Mouse (Mus musculus) adrenal gland, postnatal 10 days (tissue): ENCODE measurements around the gene 1700013F07Rik. TPM values are rescaled to one million over a fixed set of nuclear protein-coding genes. Genes with fewer than 3 reads are reported as not detected.
"Not testable (repeated sequence)": the region's sequence is repeated elsewhere in the genome, so short reads cannot be mapped to it uniquely, and the experiment has no call there.

Source experiments
- DNase-seq: peaks from one replicate; pipeline ENCODE4 v3.0.0; 2021; ENCODE audit warnings: mixed read lengths
- total RNA-seq, 2 experiments: library from RNA; stranded (reverse); gene quantifications; 2 replicates each; pipeline ENCODE4 v1.2.3; 2021

Gene 1700013F07Rik
- total RNA-seq, 2 experiments from 2014 or later, result 0.42 TPM; not detected in 1

DNA sequence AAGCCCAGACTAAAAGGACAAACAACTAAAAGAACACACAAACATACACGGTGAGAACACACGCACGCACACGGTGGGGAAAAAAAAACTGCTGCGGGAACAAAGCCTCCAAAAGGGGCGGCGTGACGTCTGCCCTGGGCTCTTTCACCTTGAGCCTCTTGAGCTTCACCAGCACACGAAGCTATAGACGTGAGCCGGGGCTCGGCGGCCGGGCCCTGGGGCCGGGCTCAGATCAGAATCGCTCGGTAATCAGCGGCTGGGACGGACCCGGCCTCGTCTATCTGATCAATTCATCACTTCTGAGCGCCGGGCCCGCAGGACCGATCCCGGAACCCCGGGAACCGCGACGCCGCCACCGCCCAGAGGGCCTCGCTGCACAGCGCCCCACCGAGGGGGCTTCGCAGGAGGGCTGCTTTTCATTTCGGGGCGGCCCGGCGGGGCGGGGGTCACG is 20.2 kb downstream of the 1700013F07Rik start:
- DNase-seq, result no peak

DNA sequence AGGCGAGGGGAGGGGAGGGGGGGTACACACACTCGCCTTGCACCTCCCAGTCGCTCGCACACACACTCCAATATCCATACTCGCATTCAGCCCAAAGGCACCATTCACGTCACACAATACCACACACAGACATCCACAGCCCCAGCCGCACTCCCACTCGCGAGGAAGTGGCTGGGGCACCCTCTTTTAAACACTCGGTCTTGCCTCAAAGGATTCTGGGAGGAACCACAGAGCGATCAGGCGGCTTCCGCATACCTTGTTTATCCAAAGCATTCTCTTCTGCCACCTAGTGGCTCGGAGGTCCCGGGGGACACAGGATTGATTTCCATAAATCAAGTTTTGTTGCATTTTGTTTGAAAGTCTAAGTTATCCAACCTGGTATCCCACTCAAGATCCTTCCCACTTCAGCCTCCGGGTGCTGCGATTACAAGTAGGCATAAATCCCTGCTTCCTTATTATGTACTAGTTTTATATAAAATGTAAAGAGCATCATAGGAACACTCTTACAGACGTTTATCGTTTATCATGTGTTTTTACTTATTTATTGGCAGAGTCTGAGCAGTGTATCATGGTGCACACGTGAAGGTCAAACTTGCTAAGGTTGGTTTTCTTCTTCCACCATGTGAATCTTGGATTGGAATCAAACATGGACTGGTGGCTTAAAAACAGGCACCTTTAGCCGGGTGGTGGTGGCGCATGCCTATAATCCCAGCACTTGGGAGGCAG is 20.8 kb downstream of the 1700013F07Rik start:
- peak; percentile 95 for DNase-seq

DNA sequence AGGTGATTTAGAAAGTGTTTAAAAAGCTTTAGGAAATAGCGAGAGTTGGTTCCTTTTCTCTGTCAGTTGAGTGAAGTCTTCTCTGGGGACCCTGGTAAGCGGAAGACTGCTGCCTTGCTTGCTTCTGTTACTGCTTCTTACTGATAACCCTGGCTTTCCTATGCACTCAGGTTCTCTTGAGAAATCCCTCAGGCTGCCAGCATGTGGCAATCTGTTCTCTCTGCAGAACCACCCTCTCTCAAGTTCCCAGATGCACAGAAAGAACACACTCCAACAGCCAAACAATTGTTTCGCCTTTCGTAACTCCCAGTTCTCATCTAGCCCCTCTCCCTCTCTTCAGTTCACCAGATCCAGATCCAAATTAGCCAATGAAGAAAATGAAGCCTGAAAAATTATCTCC is 23.9 kb downstream of the 1700013F07Rik start:
- no peak for DNase-seq

DNA sequence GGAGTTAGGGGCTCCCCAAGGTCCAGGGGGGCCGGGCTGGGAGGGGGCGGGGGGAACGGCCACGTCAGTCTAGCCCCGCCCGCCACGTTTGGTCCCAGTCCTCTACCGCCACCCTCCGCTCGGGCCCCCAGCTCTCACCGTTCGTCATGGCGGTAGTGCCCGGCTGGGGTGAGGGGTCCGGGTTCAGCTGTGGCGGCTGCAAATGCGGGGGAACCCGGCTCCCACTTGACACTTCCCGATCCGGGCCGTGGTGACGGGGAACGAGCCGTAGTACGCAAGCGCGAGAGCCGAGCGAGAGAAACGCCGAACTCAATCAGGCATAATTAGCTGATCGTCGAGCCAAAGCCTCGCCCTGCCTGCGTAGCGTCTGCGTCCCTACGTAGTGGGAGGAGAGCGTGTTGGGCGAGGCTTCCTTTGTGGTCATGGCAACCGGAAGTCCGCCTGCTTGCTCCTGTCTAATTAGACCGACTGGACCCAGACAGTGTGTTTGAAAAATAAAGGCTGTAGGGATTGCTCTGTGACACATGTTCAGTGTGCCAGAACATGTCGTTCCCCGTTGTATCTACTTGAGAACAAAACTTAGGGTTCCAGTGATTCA is 28.3 kb downstream of the 1700013F07Rik start, which contains the start of gene Tmem167b:
Gene Tmem167b, minus strand, starts transcription at position 334 of the 598 bp plus-strand sequence.
- peak; percentile 95 for DNase-seq

DNA sequence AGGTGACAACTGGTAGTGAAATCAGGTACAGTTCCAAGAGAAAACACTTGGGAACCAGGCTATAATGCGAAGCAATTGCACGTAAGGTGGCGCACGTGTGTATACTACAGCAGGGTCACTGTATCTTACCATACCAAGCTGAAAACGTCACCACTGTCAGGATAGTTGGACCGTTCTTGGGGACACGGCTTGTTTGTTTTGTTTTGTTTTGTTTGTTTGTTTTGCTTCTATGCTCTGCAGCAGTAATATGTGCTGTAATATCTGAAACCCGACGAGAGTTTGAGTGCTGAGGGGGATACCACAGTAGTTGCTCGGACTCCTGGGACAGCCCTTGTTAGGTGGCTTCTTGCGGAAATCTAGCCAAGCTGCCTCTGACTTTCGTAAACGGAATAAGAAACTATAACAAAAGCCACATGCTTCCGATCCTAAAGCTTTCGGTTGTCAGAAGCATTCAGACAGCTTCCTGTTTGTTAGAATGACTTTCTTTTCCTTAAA is 28.9 kb downstream of the 1700013F07Rik start:
- peak; percentile 36 for DNase-seq

DNA sequence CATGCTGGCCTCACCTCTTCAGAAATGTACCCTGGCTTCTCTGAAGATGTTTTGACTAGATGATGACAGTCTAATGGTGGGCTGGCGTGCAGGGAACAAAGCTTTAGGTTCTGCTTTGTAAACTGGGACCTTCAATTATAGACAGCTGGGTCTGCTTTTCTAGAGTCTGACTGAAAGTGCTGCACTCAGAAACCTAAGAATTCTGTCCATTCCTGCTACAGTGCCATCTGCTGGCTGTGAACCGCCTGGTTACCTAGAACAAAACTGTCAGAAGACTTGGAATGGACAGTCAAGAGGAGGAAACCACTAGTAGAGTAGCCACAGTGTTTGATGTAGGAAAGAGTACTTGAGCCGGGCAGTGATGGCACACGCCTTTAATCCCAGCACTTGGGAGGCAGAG is 29.4 kb downstream of the 1700013F07Rik start:
- peak; percentile 86 for DNase-seq

DNA sequence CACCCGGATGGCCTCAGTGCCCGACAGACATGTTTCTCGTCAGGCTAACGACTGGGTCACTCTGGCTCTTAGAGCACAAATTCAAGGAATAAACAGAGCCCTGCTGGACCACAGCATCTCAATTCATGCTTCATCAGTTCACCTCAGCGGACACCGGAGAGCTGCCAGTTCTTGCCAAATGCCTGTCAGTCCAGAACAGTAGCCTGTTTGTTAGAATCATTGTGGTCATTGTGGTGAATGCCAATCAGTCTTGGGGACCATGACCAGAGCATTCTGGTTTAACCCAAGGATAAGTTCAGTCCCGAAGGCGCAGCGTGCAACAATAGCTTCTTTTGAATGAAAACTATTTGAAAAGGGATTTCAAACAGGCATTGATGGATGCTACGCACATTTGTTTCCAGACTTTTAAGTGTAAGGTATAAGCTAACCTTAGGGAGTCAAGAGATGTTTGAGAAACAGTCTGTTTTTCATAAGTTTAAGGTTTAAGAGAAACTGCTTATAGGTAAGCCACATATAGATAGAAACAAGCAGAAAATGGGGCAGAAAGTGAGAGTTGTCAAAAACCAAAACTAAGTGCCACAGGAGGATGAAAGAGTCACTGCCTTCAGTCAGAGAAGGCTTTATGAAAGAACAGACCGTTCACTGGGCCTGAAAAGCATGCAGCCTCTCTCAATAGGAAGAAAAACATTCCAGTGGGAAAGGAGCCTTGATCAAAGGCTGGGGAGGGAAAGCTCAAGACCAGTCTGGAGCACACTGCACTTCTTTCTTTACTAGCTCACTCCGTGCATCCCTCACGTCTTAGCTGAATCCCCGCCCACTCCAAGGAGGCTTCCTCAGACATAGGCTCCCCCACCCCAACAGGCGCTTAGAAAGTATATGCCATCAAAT is 34.3 kb downstream of the 1700013F07Rik start:
- DNase-seq, result no peak

DNA sequence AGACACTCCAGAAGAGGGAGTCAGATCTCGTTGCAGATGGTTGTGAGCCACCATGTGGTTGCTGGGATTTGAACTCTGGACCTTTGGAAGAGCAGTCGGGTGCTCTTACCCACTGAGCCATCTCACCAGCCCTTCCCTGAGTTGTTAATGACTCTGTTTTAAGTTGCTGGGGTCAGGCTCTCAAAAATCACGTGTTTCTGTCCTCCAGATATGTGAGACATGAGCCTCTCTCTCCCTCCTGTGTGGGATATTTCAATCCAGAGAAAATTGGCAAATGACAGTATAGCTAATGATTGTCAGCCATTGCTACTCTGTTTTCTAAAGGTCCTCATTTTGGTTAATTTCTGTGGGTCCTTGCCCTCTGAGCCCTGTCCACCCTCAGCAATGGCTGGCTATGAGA is 35.7 kb downstream of the 1700013F07Rik start:
- not testable (repeated sequence) for DNase-seq

DNA sequence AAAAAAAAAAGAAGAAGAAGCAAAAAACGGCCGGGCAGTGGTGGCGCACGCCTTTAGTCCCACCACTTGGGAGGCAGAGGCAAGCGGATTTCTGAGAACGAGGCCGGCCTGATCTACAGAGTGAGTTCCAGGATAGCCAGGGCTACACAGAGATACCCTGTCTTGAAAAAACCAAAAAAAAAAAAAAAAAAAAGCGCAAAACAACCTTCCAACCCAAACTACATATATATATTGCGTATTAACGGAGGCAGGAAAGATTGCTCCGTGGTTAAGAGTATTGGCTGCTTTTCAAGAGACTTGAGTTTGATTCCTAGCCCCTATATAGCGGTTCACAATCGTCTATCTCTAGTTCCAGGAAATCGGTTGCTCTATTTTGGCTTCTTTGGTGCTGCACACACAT is 36.9 kb downstream of the 1700013F07Rik start:
- DNase-seq, result no peak

DNA sequence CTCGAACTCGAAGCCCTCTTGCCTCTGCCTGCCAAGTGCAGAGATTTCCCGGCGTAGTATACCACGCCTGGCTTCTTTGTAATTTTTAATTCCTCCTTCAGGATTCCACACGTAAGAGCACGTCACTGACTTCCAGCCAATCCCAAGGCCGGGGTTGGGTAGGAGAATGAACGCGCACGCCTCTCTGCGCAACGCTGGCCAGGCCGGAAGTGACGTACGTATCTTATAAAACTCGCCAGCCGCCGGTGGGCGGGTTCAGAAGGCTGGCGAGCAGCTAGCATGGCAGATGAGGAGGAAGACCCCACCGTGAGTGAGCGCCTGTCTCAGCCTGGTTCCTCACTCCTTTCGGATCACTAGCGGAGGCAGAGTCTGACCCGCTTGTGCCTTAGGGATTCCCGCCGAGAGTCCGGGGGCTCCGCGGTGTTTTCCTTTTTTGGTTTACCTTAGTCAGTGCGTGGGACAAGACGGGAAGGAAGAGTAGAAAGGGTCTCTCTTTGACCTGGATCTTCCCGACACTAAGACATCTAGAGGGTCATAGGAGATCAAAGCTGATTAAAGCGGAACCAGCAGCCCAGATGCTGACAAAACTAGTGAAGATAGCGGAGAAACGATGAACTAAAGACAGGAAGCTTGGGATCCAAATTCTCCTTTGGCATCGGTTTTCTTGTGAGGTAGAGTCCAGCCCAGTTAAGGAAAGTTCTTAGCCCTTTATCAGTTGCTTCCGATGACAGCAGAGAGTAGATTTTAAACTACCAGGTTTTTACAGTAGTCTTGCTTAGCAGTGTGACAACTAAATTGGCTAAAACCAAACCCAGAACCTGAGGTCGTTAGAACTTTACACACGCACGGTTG is 37.7 kb downstream of the 1700013F07Rik start, which contains the start of gene Taf13:
Gene Taf13, plus strand, starts transcription at position 256 of the 852 bp plus-strand sequence.
- DNase-seq, result peak; percentile 98

DNA sequence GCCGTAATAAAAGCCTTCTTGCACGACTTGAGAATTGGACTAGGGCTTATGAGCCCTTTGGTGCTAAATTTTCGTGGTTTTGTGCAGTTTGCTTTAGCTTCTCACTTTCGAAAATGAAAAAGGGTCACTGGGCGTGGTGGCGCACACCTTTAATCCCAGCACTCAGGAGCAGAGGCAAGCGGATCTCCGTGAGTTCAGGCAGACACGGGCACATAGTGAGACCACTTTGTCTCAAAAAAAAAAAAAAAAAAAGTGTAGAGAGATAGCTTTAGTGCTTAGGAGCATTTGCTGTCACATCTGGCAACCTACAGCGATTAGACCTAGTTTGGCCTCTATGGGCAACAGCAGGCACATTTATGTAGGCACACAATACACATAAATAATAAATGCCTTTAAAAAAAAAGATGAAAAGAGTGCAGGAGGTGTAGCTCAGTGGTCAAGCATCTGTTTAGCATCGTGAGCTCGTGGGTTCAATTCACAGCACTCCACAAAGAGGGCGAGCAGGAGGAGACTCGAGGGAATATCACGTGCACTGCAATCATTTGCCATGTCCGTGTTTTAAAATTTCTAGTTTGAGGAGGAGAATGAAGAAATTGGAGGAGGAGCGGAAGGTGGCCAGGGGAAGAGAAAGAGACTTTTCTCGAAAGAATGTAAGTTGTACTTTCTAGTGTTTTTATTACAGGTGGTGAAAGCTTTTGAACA is 38.5 kb downstream of the 1700013F07Rik start:
- no peak for DNase-seq

DNA sequence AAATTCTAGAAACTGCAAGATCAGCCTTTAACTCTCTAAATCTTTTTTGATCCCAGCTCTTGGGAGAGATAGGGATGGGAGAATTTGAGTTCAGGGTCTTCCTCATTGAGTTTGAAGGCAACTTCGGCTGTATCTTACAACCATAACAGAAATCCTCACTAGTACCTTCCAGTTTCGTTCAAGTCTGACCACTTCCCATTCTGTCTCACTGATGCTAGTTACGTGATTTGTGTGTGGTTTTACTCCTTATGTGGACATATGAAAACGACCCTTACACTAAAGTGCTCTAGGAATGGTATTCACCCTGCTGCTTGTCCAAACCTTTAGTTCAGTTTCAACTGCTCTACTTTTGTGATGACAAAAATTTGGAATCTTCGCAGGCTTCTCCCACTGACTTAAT is 40.1 kb downstream of the 1700013F07Rik start:
- no peak for DNase-seq

DNA sequence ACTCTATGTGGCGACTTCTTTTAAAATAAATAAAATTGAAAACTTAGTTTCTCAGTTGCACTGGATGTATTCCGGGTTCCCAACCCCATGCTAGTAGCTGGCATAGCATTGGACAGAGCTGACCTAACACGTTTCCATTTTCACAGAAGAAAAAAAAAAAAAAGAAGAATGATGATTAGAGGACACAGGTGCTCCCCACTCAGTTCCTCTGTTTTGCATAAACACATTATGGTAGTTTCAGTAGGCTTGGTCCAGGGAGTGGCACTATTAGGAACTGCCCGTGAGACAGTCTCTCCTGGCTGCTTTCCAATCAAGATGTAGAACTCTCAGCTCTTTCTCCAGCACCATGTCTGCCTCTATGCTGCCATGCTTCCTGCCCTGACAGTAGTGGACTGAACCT is 50.6 kb downstream of the 1700013F07Rik start:
- DNase-seq, result no peak

DNA sequence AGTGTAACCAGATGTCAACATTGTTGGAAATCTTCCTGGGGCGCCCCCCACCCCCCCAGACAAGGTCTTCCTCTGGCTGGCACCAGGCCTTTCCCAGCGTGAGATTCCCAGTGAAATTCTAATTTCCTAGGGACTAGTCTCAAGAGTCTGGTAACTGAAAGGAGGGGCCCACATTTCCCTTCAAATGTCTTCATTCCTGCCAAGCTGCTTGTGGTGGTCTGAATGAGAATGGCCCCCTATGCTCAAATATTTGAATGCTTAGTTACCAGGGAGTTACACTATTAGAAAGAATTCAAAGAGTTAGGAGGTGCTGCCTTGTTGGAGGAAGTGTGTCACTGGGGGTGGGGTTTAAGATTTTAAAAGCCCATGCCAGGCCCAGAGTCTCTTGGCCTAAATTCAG is 54.5 kb downstream of the 1700013F07Rik start:
- no peak for DNase-seq

DNA sequence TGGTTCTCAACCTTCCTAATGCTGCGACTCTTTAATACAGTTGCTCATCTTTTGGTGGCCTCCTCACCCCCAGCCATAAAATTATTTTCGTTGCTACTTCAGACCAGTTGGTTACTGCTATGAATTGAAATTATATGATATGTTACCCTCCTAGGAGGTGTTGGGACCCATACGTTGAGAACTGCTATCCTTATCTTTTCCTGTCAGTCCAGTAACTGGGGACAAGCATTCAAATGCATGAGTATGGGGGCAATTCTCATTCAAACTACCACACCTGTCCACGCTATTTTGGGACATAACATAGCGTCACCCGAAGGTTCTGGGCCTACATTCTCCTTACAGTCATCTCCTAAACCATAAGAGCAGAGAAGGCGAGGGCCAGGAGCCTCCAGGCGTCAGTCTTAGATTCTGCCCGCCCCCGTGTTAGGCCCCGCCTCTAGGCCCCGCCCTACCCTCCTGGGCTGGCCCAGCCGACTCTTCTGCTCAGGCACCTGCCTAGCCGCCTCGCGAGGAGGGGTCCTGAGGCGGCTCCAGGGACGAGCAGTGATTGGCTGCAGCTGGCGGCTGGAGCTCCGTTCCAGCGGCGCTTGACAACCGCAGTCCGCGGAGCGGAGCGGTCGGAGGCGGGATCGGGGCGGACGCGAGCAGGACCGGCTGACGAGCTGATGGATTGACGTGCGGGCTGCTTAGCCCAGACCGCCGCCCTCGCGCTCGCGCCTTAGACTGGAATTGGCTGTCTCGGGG is 57.0 kb downstream of the 1700013F07Rik start, which contains the start of gene Wdr47:
Gene Wdr47, plus strand, starts transcription at position 494 of the 744 bp plus-strand sequence.
- DNase-seq, result peak; percentile 98

DNA sequence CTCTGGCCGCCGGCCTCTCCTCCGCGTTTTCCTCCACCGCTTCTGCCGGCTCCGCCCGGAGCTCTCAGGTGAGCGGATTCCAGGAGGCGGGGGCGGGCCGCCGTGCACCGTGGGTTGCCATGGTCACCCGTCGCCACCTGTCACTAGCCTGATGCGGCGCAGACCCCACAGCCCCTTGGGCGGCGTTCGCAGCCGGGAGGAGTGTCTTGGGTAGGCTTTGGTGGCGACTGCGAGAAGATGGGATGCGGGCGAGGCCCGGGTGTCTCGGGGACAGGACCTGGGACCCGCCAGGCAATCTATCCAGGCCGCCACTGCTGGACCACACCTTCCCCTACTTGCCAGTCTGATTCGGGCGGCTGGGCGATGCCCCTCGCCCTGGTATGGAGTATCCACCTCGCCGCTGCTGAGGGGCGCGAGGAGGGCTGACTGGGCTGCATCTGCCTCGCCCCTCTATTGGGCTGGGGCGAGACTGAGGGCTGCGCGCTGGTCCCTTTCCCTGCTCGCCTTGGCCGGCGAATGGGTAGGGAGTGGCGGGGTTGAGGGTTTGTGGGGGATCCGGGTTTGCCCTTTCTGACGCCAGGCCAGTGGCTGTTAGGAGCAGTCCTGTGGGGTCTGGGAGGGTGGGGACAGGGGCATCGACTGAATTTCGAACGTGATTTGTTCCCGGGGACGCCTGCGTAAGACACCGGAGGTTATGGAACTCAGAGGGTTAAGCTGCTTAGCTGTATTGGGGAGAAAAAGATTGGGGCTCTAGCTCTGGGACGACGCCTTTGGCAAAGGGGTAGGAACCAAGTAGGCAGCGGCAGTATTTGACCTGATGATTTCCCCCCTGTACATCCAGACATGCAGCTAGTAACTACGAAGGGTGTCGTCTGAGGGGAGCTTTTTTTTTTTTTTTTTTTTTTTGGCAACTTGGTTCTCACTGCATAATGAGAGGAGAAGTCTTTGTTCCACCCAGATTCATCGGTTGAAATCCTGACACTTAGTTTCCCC is 57.9 kb downstream of the 1700013F07Rik start:
- no peak for DNase-seq
